Mouse (Mus musculus) lung, postnatal 0 days (tissue): ENCODE data around the gene Cdyl.

ENCODE experiments used
- CTCF ChIP-seq: IDR thresholded peaks from 2 replicates; pipeline ENCODE4 v1.5.1; 2016; ENCODE audit warnings: antibody characterized with exemption, mild to moderate bottlenecking
- EP300 ChIP-seq: IDR thresholded peaks from 2 replicates; pipeline ENCODE4 v1.6.1; 2016; ENCODE audit warnings: antibody characterized with exemption, mild to moderate bottlenecking, control low read depth

GRCm38 (mm10) chr13:35810160-35810537 is 150.5 kb downstream of the Cdyl start:
- no peak for TF ChIP-seq CTCF
- no peak for TF ChIP-seq EP300
